Mouse (Mus musculus) cerebral cortex, adult 2 months (tissue): ENCODE results near the gene Gas2l1.

ENCODE experiments used
- WGBS: fragments of 180-500 bp; shearing (Covaris S2); methylation state at CpG from one replicate; pipeline ENCODE4 v1.1.7; 2018; 5-methylcytosine and 5-hydroxymethylcytosine counted together

The Gas2l1 gene

GRCm38 (mm10) chr11:5063561-5064281 lies 1.4 kb downstream of the Gas2l1 start:
- WGBS = 52% methylated on average over 31 of the region's 31 CpGs

GRCm38 (mm10) chr11:5062860-5063505 lies 2.1 kb downstream of the Gas2l1 start:
- 51% methylated on average over 13 of the region's 13 CpGs for whole genome bisulfite sequencing

- 25% methylated on average over 13 of the region's 13 CpGs for WGBS
Observed at GRCm38 (mm10) chr11:5062326-5062725, 2.8 kb downstream of the Gas2l1 start.

DNA sequence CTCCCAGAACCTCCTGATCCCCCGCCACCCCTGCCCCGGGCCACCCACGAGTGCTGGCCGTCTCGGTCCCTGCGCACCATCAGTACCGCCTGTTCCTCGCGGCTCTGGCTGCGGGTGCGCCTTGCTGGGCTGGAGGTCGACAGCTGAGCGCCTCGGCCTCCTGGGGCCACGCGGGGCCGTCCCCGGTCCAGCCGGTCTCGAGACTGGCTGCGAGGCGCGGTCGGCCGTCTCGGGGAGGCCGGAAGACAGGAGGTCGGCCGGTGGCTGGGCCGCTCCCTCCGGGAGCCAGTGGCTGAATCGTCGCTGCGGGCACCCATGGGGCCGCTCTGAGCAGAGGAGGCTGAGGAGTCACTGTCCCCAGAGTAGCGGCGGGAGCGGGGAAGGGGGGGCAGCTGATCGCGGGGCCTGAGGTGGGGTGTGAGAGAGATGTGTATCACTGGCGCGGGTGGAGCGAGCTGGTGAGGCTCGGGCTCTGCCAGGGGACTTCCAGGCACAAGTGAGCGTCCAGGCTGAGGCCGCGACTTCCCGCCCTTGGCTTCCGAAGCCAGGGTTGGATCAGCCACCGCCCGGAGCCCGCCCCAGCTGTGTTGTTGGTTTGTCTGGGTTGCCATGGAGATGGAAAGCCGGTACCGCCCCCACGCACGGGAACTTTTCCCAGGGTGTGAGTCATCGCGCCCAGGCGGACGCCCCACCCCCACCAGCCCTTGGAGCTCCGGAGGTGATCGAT lies 3.6 kb downstream of the Gas2l1 start:
- 9% methylated on average over 62 of the region's 62 CpGs for WGBS

- 65% methylated on average over 28 of the region's 28 CpGs for WGBS
Observed at GRCm38 (mm10) chr11:5060756-5061412, 4.2 kb downstream of the Gas2l1 start.

GRCm38 (mm10) chr11:5059704-5060156 lies 5.4 kb downstream of the Gas2l1 start:
- 10% methylated on average over 27 of the region's 27 CpGs for WGBS

DNA sequence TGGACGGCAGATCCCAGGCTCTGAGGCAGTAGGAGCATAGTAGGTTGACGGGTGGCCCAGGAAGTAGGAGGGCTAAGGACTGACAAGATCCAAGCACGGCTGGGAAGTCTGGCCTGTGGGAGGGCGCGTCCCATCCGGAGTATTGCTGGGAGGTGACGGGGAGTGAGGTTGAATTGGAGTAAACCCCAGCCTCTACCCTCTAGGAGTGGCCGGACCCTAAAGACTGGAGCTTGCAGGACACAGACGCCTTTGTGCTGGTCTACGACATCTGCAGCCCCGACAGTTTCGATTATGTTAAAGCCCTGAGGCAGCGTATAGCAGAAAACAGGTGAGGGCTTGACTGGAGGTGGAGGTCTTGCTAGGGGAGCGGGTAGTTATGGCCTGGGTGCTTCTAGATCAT lies 5.9 kb downstream of the Gas2l1 start:
- 23% methylated on average over 14 of the region's 14 CpGs for WGBS

- WGBS = 23% methylated on average over 9 of the region's 9 CpGs
Observed at GRCm38 (mm10) chr11:5058783-5059182, 6.3 kb downstream of the Gas2l1 start.

GRCm38 (mm10) chr11:5057856-5058641 lies 7.1 kb downstream of the Gas2l1 start, which contains the start of gene Rasl10a:
Rasl10a (plus strand) TSS chr11:5058128.
- 1% methylated on average over 77 of the region's 77 CpGs for WGBS

DNA sequence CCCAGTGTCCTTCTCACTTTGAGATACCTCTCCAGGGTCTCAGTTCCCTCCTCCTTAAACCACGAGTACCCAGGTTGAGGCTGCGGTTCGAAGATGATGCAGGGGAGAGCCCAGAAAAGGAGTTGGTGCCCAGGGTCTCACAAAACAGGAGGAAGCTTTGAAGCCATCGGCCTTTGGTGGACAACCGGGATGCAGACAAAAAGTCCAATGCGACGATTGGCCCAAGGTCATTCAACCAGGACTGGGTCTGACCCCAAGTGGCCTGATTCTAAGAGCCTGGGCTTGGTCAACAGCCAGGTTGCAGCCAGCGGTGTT lies 7.6 kb downstream of the Gas2l1 start:
- 28% methylated on average over 8 of the region's 8 CpGs for WGBS

- 60% methylated on average over 8 of the region's 8 CpGs for WGBS
Observed at GRCm38 (mm10) chr11:5057064-5057463, 8.1 kb downstream of the Gas2l1 start.

- 47% methylated on average over 23 of the region's 23 CpGs for WGBS
Observed at GRCm38 (mm10) chr11:5055945-5056938, 8.9 kb downstream of the Gas2l1 start.

GRCm38 (mm10) chr11:5054874-5055273 lies 10.3 kb downstream of the Gas2l1 start:
- whole genome bisulfite sequencing = 71% methylated on average over 6 of the region's 6 CpGs

- 89% methylated on average over 14 of the region's 14 CpGs for WGBS
Observed at GRCm38 (mm10) chr11:5054151-5054550, 11.0 kb downstream of the Gas2l1 start.

DNA sequence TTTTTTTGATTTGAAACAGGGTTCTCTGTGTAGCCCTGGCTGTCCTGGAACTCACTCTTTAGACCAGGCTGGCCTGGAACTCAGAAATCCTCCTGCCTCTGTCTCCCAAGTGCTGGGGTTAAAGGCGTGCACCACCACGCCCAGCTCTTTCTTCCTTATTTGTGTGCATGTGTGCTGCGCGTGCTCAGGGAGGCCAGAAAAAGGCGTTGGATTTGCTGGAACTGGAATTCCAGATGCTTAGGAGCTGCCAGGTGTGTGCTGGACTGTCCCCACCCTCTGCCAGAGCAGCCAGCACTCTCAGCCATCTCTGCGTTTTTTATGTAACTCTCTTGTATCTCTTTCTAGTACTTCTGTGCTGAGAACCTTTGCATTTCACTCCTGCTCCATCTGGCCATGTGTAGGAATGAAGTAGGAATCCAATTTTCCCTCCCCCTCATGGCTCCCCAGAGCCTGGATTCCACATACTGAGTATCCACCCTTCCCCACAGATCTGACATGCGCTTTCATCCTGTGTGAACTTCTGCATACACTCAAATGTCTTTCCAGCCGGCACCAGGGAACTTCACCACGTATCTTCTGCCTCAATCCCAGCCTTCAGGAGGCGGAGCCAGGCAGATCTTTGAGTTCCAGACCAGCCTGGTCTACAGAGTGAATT lies 12.8 kb downstream of the Gas2l1 start:
- WGBS = 56% methylated on average over 10 of the region's 10 CpGs

- 65% methylated on average over 10 of the region's 10 CpGs for WGBS
Observed at GRCm38 (mm10) chr11:5051629-5052028, 13.5 kb downstream of the Gas2l1 start.

DNA sequence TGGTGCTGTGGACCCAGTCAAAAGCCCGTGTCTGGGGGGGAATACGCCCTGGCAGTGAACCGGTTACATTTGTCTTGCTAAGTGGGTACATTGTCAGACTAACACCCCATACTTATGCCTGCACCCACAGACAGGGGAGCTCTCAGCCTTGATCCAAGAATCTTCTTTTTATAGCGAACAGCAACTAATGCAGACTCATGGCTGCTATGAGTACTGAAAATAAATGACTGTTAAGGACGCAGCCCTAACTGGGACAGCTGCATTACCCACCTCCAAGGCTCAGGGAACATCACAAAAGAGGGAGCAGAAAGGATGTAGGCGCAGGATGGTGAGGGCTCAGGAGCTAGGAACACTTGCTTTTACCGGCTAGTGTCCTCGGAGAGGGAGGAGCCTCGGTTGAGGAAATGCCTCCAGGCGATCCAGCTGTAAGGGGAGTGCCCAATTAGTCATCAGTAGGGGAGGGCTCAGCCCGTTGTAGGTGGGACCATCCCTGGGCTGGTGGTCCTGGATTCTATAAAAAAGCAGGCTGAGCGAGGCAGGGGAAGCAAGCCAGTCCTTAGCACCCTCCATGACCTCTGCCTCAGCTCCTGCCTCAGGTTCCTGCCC lies 18.7 kb downstream of the Gas2l1 start:
- WGBS = 30% methylated on average over 12 of the region's 12 CpGs

GRCm38 (mm10) chr11:5042645-5043381 lies 22.3 kb downstream of the Gas2l1 start:
- WGBS = 72% methylated on average over 8 of the region's 8 CpGs
